Mouse (Mus musculus) embryo, embryonic 10.5 days (tissue): ENCODE measurements around the gene Fam168b.

Experiments
- DNase-seq: peaks from one replicate; pipeline ENCODE4 v3.0.0-alpha.2; 2015; ENCODE audit warnings: low spot score

Fam168b gene

GRCm38 (mm10) chr1:34812407-34813247, 30.2 kb downstream of the Fam168b start:
- DNase-seq: no peak

GRCm38 (mm10) chr1:34811581-34811980, 31.3 kb downstream of the Fam168b start:
- peak; percentile 28 for DNase-seq

GRCm38 (mm10) chr1:34811035-34811434, 31.8 kb downstream of the Fam168b start:
- DNase-seq: no peak

- DNase-seq: no peak
Observed at GRCm38 (mm10) chr1:34810293-34810692, 32.6 kb downstream of the Fam168b start.

GRCm38 (mm10) chr1:34808445-34808844, 34.4 kb downstream of the Fam168b start:
- no peak for DNase-seq

GRCm38 (mm10) chr1:34805931-34806520, 36.8 kb downstream of the Fam168b start:
- DNase-seq: no peak

- no peak for DNase-seq
Observed at GRCm38 (mm10) chr1:34804863-34805262, 38.0 kb downstream of the Fam168b start.

- no peak for DNase-seq
Observed at GRCm38 (mm10) chr1:34802290-34802642, 40.6 kb downstream of the Fam168b start.

GRCm38 (mm10) chr1:34801616-34802289, 41.1 kb downstream of the Fam168b start:
- DNase-seq: peak; percentile 78

- no peak for DNase-seq
Observed at GRCm38 (mm10) chr1:34799140-34799539, 43.7 kb downstream of the Fam168b start.

GRCm38 (mm10) chr1:34793304-34794300, 49.3 kb downstream of the Fam168b start:
- peak; percentile 40 for DNase-seq

GRCm38 (mm10) chr1:34783538-34784161, 59.2 kb downstream of the Fam168b start:
- DNase-seq: no peak

- DNase-seq: no peak
Observed at GRCm38 (mm10) chr1:34775870-34776269, 67.0 kb downstream of the Fam168b start.

- DNase-seq: no peak
Observed at GRCm38 (mm10) chr1:34768875-34769274, 74.0 kb downstream of the Fam168b start.

GRCm38 (mm10) chr1:34767851-34768250, 75.0 kb downstream of the Fam168b start:
- DNase-seq: no peak

- DNase-seq: no peak
Observed at GRCm38 (mm10) chr1:34766899-34767298, 76.0 kb downstream of the Fam168b start.
